Mouse (Mus musculus): ENCODE data around the gene Insr.
"Not testable (repeated sequence)": the region's sequence is repeated elsewhere in the genome, so short reads cannot be mapped to it uniquely, and the experiment has no call there.

Gene Insr

DNA sequence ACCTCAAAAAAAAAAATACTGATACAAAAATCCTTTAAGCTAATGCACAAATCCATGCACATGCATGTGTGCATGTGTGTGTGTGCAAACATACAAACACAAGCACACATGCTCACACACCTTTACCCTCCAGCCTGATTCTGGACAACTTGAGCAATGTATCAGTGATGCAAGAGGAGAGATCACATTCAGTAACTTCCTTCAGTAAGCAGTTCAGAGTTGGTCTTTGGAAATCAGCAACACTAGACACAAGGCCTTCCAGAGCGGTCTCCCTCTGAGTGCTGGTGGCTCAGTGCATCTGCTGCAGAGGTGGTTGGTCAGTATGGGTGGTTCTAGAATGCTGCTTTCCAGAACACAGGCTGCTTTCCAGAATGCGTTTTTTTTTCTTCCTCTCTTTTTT, 46.8 kb downstream of the Insr start:
- DNase-seq (ENCODE audit: low spot score in 2 of 2): no peak

DNA sequence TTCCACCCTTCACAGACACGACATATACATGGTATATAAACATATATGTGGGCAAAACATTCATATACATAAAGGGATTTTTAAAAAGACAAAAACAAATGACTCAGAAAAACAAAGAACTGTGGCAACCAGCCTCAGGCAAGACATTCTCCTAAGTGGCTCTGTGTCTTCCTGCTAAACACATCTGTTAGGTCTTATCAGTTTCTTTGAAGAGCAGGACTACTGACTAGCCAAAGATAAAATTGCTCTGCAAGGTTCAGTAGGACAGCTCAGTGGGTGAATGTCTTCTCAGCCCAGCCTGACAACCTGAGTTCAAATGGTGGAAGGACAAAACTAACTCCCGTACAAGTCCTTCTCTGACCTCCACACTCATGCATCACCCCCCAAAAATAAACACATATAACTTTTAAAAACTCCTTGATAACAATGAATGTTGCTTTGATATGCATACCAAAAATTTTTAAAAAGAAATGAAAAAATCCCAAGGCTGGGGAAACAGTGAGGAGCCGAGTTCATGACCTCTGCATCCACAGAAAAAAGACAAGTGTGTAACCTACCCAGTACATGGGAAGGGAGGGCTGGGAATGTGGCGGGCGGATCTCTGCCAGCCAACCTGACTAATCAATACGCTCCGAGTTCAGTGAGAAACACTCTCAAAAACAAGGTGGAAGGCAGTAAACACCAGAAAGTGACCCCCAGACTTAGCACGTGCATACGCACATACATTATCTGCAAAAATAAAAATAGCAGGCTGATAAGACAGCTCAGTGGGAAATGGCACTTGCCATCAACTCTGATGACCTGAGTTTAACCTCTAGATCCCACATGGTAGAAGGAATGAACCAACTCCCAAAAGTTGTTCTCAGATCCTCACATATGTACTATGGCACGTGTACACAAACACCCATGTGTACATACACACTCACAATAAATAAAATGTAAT, 49.0 kb downstream of the Insr start:
- no peak for DNase-seq (ENCODE audit: low spot score in 2 of 2)

- DNase-seq (ENCODE audit: low spot score in 2 of 2): no peak
Measured at GRCm38 (mm10) chr8:3227423-3227822, 52.0 kb downstream of the Insr start.

GRCm38 (mm10) chr8:3225731-3226130, 53.7 kb downstream of the Insr start:
- no peak for DNase-seq (ENCODE audit: low spot score in 2 of 2)

DNA sequence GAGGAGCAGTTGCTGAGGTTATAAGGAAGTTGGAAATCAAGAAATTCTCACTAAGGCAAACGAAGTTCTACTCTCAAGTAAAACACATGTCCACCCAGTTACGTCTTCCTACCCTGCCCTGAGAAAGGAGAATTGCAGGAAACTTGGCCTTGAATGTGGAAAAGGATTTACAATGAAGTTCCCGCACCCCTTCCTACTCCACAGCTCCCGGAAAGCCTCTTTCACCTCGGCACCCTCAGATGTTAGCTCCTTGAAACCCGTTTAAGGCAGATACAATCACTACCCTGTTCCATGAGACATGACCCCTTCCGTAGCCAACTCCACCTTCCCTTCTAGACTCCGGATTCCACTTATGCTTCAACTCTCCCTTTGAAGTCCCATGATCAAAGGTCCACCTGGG, 54.2 kb downstream of the Insr start:
- DNase-seq (ENCODE audit: low spot score in 2 of 2): no peak

- DNase-seq (ENCODE audit: low spot score in 2 of 2): no peak
Measured at GRCm38 (mm10) chr8:3222636-3222965, 56.8 kb downstream of the Insr start.

- no peak for DNase-seq (ENCODE audit: low spot score in 2 of 2)
Measured at GRCm38 (mm10) chr8:3221960-3222635, 57.3 kb downstream of the Insr start.

DNA sequence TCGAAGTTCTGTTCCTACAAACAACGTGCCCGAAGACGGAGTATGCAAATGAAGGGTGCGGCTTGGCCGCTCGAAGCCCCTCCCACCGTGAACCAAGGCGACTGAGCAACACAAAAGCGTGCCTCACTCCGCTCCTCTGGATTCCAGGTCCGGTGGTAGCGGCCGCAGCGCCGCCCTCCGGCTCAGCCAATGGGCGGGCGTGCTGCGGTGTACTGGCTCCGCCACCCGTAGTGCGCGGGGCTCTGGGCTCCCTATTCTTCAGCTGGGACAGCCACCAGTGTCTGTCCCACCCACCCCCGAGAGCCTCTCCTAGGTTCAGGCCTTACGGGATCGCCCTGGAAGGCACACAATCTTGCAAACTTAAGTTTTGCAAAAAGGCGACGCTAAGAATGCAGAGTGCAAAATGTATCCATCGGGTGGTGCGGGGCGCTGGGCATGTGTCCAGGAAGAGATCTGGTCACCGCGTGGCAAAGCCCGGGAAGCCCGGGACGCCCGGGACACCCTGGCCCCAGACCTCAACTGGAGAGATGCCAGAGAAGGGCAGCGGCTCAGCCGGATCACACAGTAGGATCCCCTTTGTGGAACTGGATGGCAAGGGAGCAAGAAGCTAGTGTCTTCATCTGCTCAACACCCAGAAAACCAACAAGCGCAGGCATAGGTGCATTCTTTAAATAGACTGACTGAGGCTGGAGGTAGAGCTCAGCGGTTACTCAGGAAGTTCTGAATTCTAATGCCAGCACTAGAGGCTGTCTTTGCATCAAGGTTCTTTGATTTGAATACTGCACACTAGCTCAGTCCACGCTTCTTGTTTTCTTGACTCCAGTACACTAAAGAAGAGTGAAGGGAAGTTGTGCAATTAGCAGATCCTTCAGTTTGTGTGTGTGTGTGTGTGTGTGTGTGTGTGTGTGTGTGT, 58.1 kb downstream of the Insr start:
- DNase-seq (ENCODE audit: low spot score in 2 of 2): peak; percentile 91 to 95

DNA sequence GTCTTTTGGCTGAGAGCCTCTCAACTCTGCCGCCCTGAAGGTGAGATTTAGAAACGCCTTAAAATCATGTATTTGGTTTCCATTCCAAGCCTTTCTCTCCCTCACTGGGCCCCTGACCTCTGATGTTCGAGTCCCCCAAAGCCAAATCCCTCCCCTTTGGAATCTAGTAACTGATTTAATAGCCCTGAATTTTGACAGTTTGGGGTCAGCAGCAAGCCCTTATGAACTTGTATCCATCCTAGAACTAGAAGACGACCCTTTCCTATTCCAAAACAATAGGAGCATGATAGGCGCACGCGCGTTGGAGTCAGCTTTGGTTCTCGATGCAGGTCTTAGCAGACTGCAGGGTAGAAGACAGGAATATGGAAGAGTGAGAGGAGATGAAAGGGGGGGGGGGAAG, 58.9 kb downstream of the Insr start:
- DNase-seq (ENCODE audit: low spot score in 2 of 2): peak in 1 of 2 experiments; percentile 44

GRCm38 (mm10) chr8:3219921-3220411, 59.5 kb downstream of the Insr start:
- DNase-seq (ENCODE audit: low spot score in 2 of 2): no peak

GRCm38 (mm10) chr8:3219266-3219665, 60.2 kb downstream of the Insr start:
- no peak for DNase-seq (ENCODE audit: low spot score in 2 of 2)

DNA sequence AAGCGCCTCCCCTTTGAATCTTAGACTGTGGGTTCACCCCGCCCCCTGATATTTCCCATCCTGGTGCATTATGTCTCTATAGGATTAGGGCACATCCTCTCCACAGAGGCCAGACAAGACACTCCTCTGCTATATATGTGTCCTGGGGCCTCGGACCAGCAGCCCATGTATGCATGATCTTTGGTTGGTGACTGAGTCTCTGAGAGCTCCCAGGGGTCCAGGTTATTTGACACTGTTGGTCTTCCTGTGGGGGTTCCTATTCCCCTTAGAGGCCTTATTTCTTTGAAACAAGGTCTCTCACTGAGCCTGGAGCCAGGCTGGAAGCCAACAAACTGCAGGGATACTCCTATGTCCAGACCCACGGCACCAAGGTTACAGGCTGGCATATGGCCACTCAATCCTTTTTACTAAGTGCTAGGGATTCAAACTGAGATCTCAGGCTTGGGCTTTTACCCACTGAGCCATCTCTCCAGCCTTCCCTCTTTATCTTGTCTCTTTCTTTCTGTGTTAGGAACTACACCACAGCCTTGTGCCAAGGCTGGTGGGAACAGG, 62.8 kb downstream of the Insr start:
- no peak for DNase-seq (ENCODE audit: low spot score in 2 of 2)

GRCm38 (mm10) chr8:3215561-3215960, 63.9 kb downstream of the Insr start:
- no peak for DNase-seq (ENCODE audit: low spot score in 2 of 2)

- DNase-seq (ENCODE audit: low spot score in 2 of 2): no peak
Measured at GRCm38 (mm10) chr8:3214601-3215000, 64.8 kb downstream of the Insr start.

GRCm38 (mm10) chr8:3211456-3211855, 68.0 kb downstream of the Insr start:
- DNase-seq (ENCODE audit: low spot score in 2 of 2): no peak

DNA sequence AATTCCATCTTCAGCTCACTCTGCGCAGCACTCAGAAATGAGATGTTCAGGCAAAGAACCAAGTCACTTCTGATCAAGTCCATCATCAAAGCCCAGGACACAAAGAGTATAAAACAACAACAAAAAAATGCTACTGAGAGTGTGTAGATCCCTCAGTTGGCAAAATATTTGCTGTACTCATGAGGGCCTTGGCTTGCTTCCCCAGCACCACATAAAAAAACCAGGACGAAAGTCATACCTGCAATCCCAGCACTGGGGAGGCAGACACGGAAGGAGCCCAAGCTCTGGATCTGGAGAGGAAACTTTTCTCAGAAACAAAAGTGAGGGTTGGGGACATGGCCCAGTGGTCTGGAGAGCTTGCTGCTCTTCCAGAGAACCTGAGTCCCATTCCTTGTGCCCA, 69.5 kb downstream of the Insr start:
- no peak for DNase-seq (ENCODE audit: low spot score in 2 of 2)

- no peak for DNase-seq (ENCODE audit: low spot score in 2 of 2)
Measured at GRCm38 (mm10) chr8:3209268-3209667, 70.1 kb downstream of the Insr start.

DNA sequence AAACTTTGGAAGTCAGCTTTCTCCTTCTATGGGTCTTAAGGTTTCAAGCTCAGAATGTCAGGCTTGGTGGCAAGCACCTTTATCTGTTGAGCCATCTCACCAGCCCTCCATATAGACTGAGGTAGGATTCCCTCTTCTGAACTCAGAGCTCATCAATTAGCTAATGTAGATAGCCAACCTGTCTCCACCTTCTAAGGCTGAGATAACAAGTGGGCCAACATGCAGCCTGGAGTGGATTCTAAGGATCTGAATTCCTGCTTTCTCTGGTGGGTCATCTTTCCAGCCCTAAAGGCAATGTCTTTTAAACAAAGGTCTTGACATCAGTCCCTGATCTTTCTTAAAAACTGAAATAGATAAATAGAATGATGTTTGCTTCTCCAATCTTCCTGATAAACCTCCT, 70.7 kb downstream of the Insr start:
- DNase-seq (ENCODE audit: low spot score in 2 of 2): no peak

DNA sequence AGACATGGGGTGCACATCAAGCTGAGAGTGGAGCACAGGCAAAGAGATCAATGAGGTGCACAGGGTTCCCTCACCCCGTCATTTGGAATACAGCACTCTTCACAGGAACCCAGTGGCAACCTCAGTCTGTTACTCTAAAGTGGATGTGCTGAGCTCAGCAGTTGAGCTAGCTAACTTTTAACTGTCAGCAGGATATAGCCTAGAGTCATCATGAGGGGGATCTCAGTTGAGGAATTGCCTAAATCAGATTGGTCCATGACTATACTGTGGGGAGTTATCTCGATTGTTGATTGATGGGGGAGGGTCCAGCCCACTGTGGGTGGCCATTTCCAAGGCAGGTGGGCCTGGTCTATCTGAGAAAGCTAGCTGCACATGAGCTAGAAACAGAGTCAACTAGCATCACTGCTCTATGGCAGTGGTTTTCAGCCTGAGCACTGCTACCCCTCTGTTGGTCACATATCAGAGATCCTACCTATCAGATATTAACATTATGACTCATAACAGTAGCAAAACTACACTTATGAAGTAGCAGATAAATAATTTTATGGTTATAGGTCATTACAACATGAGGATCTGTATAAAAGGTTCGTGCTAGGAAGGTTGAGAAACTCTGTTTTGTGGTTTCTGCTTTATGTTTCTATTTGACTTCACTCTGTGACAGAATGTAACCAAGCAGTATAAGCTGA, 74.5 kb downstream of the Insr start:
- no peak for DNase-seq (ENCODE audit: low spot score in 2 of 2)

DNA sequence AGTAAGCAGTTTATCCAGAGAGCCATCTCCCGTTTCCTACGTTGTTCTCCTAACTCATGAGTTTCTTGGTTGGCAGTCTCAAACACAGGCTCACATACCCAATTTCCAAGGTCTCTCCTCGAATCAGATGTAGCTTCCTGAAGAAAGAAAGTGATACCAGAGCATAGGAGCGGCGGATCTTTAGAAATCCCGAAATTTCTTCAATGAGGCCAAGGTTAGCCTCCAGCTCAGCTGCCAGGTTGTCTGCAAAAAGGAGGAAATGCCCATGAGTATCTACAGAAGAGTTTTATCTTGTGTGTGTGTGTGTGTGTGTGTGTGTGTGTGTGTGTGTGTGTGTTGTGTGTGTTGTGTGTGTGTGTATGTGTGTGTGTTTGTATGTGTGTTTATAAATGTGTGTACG, 76.6 kb downstream of the Insr start:
- DNase-seq (ENCODE audit: low spot score in 2 of 2): no peak

DNA sequence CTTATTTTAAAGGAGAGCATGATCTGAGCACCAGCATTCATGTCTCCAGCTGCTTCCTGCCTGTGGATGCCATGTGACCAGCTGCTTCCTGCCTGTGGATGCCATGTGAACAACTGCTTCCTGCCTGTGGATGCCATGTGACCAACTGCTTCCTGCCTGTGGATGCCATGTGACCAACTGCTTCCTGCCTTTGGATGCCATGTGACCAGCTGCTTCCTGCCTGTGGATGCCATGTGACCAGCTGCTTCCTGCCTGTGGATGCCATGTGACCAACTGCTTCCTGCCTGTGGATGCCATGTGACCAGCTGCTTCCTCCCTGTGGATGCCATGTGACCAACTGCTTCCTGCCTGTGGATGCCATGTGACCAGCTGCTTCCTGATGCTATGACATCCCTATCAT, 85.1 kb downstream of the Insr start:
- not testable (repeated sequence) for DNase-seq (ENCODE audit: low spot score in 2 of 2)
